Mouse (Mus musculus): ENCODE results near the gene Mdm1.

DNA sequence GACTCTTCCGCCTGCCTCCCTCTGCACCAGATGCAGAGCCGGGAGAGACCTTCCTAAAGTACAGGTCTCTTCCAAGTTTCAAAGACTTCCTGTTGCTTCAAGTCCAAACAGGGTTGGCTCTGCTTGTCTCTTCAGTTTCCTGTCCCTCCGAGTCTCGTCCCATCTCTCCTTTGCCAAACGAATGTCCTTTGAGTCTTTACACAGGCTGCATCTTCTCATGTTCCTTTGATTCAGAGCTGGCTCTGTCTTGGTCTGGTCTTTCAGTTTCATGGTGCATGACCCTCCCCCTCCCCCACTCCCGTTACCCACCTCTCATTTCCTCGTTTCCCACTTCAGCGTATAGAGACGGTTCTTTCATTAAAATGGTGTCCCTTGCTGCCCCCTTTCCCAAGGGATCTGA, 47.9 kb upstream of the Mdm1 start:
- TF ChIP-seq POLR2A (IDR thresholded peaks at IDR 0.05; ENCODE audit: insufficient read depth, low read depth, low read length), result no peak
- no peak for TF ChIP-seq CTCF (IDR thresholded peaks at IDR 0.05; ENCODE audit: insufficient read depth, low read depth, low read length)
